Mouse (Mus musculus): ENCODE measurements around the gene Crabp1. TPM values are rescaled to one million over a fixed set of nuclear protein-coding genes. Genes with fewer than 3 reads are reported as not detected.

Crabp1 gene
- polyA plus RNA-seq, 1 experiment = 5.4 TPM

- no peaks in the 10 kb centered on the region for H3K27me3 ChIP-seq (ENCODE audit: control insufficient read depth, insufficient read depth, low read length)
- H3K4me3 ChIP-seq (ENCODE audit: control insufficient read depth, insufficient read depth, low read length) = no peak overlapping the region
- 77% methylated on average over 6 of the region's 6 CpGs for WGBS
- no peak for TF ChIP-seq CTCF (IDR thresholded peaks at IDR 0.05; ENCODE audit: borderline replicate concordance, control insufficient read depth, extremely low read depth, insufficient read depth, low read length, poor library complexity)
- TF ChIP-seq POLR2A (IDR thresholded peaks at IDR 0.05; ENCODE audit: control insufficient read depth, extremely low read depth, insufficient read depth, low read length, poor library complexity) = no peak
- DNase-seq = no peak
- no peaks in the 10 kb centered on the region for H3K4me1 ChIP-seq (replicated peaks; ENCODE audit: control insufficient read depth, insufficient read depth, low read length)
- no peaks in the 10 kb centered on the region for H3K36me3 ChIP-seq (ENCODE audit: control insufficient read depth, insufficient read depth, low read length)
- H3K27ac ChIP-seq (ENCODE audit: control insufficient read depth, insufficient read depth, low read length) = no peak overlapping the region
Observed at GRCm38 (mm10) chr9:54802749-54803679, 38.5 kb downstream of the Crabp1 start.

GRCm38 (mm10) chr9:54804351-54804750, 39.8 kb downstream of the Crabp1 start:
- DNase-seq = no peak
- whole genome bisulfite sequencing = 90% methylated on average over 5 of the region's 5 CpGs

GRCm38 (mm10) chr9:54807761-54808160, 43.2 kb downstream of the Crabp1 start:
- DNase-seq = no peak
- H3K4me3 ChIP-seq (ENCODE audit: control insufficient read depth, insufficient read depth, low read length) = no peak overlapping the region
- no peak for TF ChIP-seq CTCF (IDR thresholded peaks at IDR 0.05; ENCODE audit: borderline replicate concordance, control insufficient read depth, extremely low read depth, insufficient read depth, low read length, poor library complexity)
- no peak for TF ChIP-seq POLR2A (IDR thresholded peaks at IDR 0.05; ENCODE audit: control insufficient read depth, extremely low read depth, insufficient read depth, low read length, poor library complexity)
- WGBS = 89% methylated on average over 4 of the region's 4 CpGs
- no peaks in the 10 kb centered on the region for H3K4me1 ChIP-seq (replicated peaks; ENCODE audit: control insufficient read depth, insufficient read depth, low read length)
- H3K27ac ChIP-seq (ENCODE audit: control insufficient read depth, insufficient read depth, low read length) = no peak overlapping the region
- no peaks in the 10 kb centered on the region for H3K27me3 ChIP-seq (ENCODE audit: control insufficient read depth, insufficient read depth, low read length)
- no peaks in the 10 kb centered on the region for H3K36me3 ChIP-seq (ENCODE audit: control insufficient read depth, insufficient read depth, low read length)

More at GRCm38 (mm10) chr9:54804351-54804750, 39.8 kb downstream of the Crabp1 start:
- no peak overlapping the region for H3K4me3 ChIP-seq (ENCODE audit: control insufficient read depth, insufficient read depth, low read length)
- no peak overlapping the region for H3K27ac ChIP-seq (ENCODE audit: control insufficient read depth, insufficient read depth, low read length)
- no peaks in the 10 kb centered on the region for H3K27me3 ChIP-seq (ENCODE audit: control insufficient read depth, insufficient read depth, low read length)
- TF ChIP-seq POLR2A (IDR thresholded peaks at IDR 0.05; ENCODE audit: control insufficient read depth, extremely low read depth, insufficient read depth, low read length, poor library complexity) (no peak), CTCF (IDR thresholded peaks at IDR 0.05; ENCODE audit: borderline replicate concordance, control insufficient read depth, extremely low read depth, insufficient read depth, low read length, poor library complexity) (no peak)
- no peaks in the 10 kb centered on the region for H3K4me1 ChIP-seq (replicated peaks; ENCODE audit: control insufficient read depth, insufficient read depth, low read length)
- no peaks in the 10 kb centered on the region for H3K36me3 ChIP-seq (ENCODE audit: control insufficient read depth, insufficient read depth, low read length)

GRCm38 (mm10) chr9:54809953-54810352, 45.4 kb downstream of the Crabp1 start:
- TF ChIP-seq CTCF (IDR thresholded peaks at IDR 0.05; ENCODE audit: borderline replicate concordance, control insufficient read depth, extremely low read depth, insufficient read depth, low read length, poor library complexity) (no peak), POLR2A (IDR thresholded peaks at IDR 0.05; ENCODE audit: control insufficient read depth, extremely low read depth, insufficient read depth, low read length, poor library complexity) (no peak)
- no peaks in the 10 kb centered on the region for H3K27me3 ChIP-seq (ENCODE audit: control insufficient read depth, insufficient read depth, low read length)
- WGBS = 58% methylated on average over 4 of the region's 4 CpGs
- no peak overlapping the region for H3K27ac ChIP-seq (ENCODE audit: control insufficient read depth, insufficient read depth, low read length)
- H3K4me3 ChIP-seq (ENCODE audit: control insufficient read depth, insufficient read depth, low read length) = no peak overlapping the region
- DNase-seq = no peak
- no peaks in the 10 kb centered on the region for H3K36me3 ChIP-seq (ENCODE audit: control insufficient read depth, insufficient read depth, low read length)
- H3K4me1 ChIP-seq (replicated peaks; ENCODE audit: control insufficient read depth, insufficient read depth, low read length) = no peaks in the 10 kb centered on the region

GRCm38 (mm10) chr9:54816508-54817201, 52.1 kb downstream of the Crabp1 start:
- H3K4me3 ChIP-seq (ENCODE audit: control insufficient read depth, insufficient read depth, low read length) = no peak overlapping the region
- no peaks in the 10 kb centered on the region for H3K4me1 ChIP-seq (replicated peaks; ENCODE audit: control insufficient read depth, insufficient read depth, low read length)
- no peaks in the 10 kb centered on the region for H3K27me3 ChIP-seq (ENCODE audit: control insufficient read depth, insufficient read depth, low read length)
- no peaks in the 10 kb centered on the region for H3K36me3 ChIP-seq (ENCODE audit: control insufficient read depth, insufficient read depth, low read length)
- 89% methylated on average over 10 of the region's 10 CpGs for WGBS
- no peak overlapping the region for H3K27ac ChIP-seq (ENCODE audit: control insufficient read depth, insufficient read depth, low read length)
- TF ChIP-seq CTCF (IDR thresholded peaks at IDR 0.05; ENCODE audit: borderline replicate concordance, control insufficient read depth, extremely low read depth, insufficient read depth, low read length, poor library complexity) = no peak
- TF ChIP-seq POLR2A (IDR thresholded peaks at IDR 0.05; ENCODE audit: control insufficient read depth, extremely low read depth, insufficient read depth, low read length, poor library complexity) = no peak
- no peak for DNase-seq

GRCm38 (mm10) chr9:54821442-54822100, 57.0 kb downstream of the Crabp1 start:
- H3K27me3 ChIP-seq (ENCODE audit: control insufficient read depth, insufficient read depth, low read length) = no peaks in the 10 kb centered on the region
- H3K4me1 ChIP-seq (replicated peaks; ENCODE audit: control insufficient read depth, insufficient read depth, low read length) = no peaks in the 10 kb centered on the region
- no peaks in the 10 kb centered on the region for H3K36me3 ChIP-seq (ENCODE audit: control insufficient read depth, insufficient read depth, low read length)
- H3K4me3 ChIP-seq (ENCODE audit: control insufficient read depth, insufficient read depth, low read length) = no peak overlapping the region
- no peak overlapping the region for H3K27ac ChIP-seq (ENCODE audit: control insufficient read depth, insufficient read depth, low read length)
- WGBS = 67% methylated on average over 5 of the region's 5 CpGs
- no peak for TF ChIP-seq POLR2A (IDR thresholded peaks at IDR 0.05; ENCODE audit: control insufficient read depth, extremely low read depth, insufficient read depth, low read length, poor library complexity)
- peak; percentile 21 for DNase-seq

Other genes starting within 250 kb of the Crabp1 start
- 1.3 and 1.9 TPM in 2 replicates for gene Sh2d7, start 225.8 kb upstream of the Crabp1 start, polyA plus RNA-seq (2012; rRNA removed)
- 5.8 and 6.4 TPM in 2 replicates for gene Cib2, start 204.5 kb upstream of the Crabp1 start, polyA plus RNA-seq (2012; rRNA removed)
- gene Idh3a, start 178.4 kb upstream of the Crabp1 start, polyA plus RNA-seq (2012; rRNA removed) = 44.6 and 50.1 TPM in 2 replicates
- 4.1 and 4.5 TPM in 2 replicates for gene Acsbg1, start 102.9 kb upstream of the Crabp1 start, polyA plus RNA-seq (2012; rRNA removed)
- gene Dnaja4, start 65.9 kb upstream of the Crabp1 start, polyA plus RNA-seq (2012; rRNA removed) = 2.5 and 4.5 TPM in 2 replicates
- 42.2 and 49.7 TPM in 2 replicates for gene Wdr61, start 30.2 kb upstream of the Crabp1 start, polyA plus RNA-seq (2012; rRNA removed)
- gene Ireb2, start 99.0 kb downstream of the Crabp1 start, polyA plus RNA-seq (2012; rRNA removed) = 8.9 and 11.5 TPM in 2 replicates
- gene Hykk, start 152.5 kb downstream of the Crabp1 start, polyA plus RNA-seq (2012; rRNA removed) = 0.17 and 0.22 TPM in 2 replicates
- 75.5 and 92.4 TPM in 2 replicates for gene Psma4, start 186.0 kb downstream of the Crabp1 start, polyA plus RNA-seq (2012; rRNA removed)
- gene AY074887, start 186.2 kb downstream of the Crabp1 start, polyA plus RNA-seq (2012; rRNA removed) = not detected in 2 replicates
- gene Chrna5, start 216.1 kb downstream of the Crabp1 start, polyA plus RNA-seq (2012; rRNA removed) = 0.13 and 0.14 TPM in 2 replicates